Mouse (Mus musculus) hindbrain, embryonic 13.5 days (tissue): ENCODE results near the gene Syt17. TPM values are rescaled to one million over a fixed set of nuclear protein-coding genes. Genes with fewer than 3 reads are reported as not detected.

Experiments used
- ATAC-seq: fragments of 200-750 bp; cut with Nextera tagmentation; 2 replicates; pipeline ENCODE4 v1.8.0; 2017; ENCODE audit warnings: moderate TSS enrichment; ENCODE audit not compliant: low FRiP score
- H3K27ac ChIP-seq: fragments of 300-500 bp; sonication (generic); 2 replicates; pipeline ENCODE4 v1.5.1; 2015; ENCODE audit warnings: inconsistent platforms, mild to moderate bottlenecking, moderate library complexity
- H3K27me3 ChIP-seq: fragments of 300-500 bp; sonication (generic); 2 replicates; pipeline ENCODE4 v1.6.1; 2015; ENCODE audit warnings: mild to moderate bottlenecking, inconsistent platforms
- H3K36me3 ChIP-seq: fragments of 300-500 bp; sonication (generic); 2 replicates; pipeline ENCODE4 v1.6.1; 2015; ENCODE audit warnings: mild to moderate bottlenecking, inconsistent platforms
- H3K4me1 ChIP-seq: fragments of 300-500 bp; sonication (generic); replicated peaks from 2 replicates; pipeline ENCODE4 v1.6.1; 2015; ENCODE audit warnings: inconsistent platforms
- H3K4me2 ChIP-seq: fragments of 300-500 bp; sonication (generic); 2 replicates; pipeline ENCODE4 v1.6.1; 2015; ENCODE audit warnings: inconsistent platforms, mild to moderate bottlenecking, moderate library complexity
- H3K4me3 ChIP-seq: fragments of 300-500 bp; sonication (generic); 2 replicates; pipeline ENCODE4 v1.5.1; 2015; ENCODE audit warnings: mild to moderate bottlenecking, inconsistent platforms
- H3K9ac ChIP-seq: fragments of 300-500 bp; sonication (generic); 2 replicates; pipeline ENCODE4 v1.6.1; 2015; ENCODE audit warnings: mild to moderate bottlenecking, inconsistent platforms
- H3K9me3 ChIP-seq: fragments of 300-500 bp; sonication (generic); 2 replicates; pipeline ENCODE4 v1.6.1; 2016; ENCODE audit warnings: inconsistent platforms
- WGBS: fragments of 180-500 bp; shearing (Covaris S2); methylation state at CpG from one replicate; pipeline ENCODE4 v1.1.7; 2015; 5-methylcytosine and 5-hydroxymethylcytosine counted together
- polyA plus RNA-seq: library from polyadenylated mRNA; unstranded; fragments of >200 nt; fragmentation: Nextera tagmentation; extraction: Ambion mirVana; gene quantifications from 2 replicates; pipeline ENCODE4 v1.2.1, GENCODE M21; 2015

Gene Syt17
- polyA plus RNA-seq, 1 experiment from 2014 or later = 9.4 TPM

- Histone ChIP-seq H3K9me3 (no peaks in the 10 kb centered on the region), H3K9ac (no peak overlapping the region), H3K4me2 (no peak overlapping the region), H3K4me3 (no peak overlapping the region), H3K4me1 (peaks cover 20% of the 10 kb centered on the region), H3K36me3 (no peaks in the 10 kb centered on the region), H3K27me3 (no peaks in the 10 kb centered on the region), H3K27ac (peak overlapping the region; percentile 71)
- 55% methylated on average over 3 of the region's 3 CpGs for WGBS
- peak; percentile 69 for ATAC-seq
These were observed 45.4 kb downstream of the Syt17 start for GRCm38 (mm10) chr7:118402576-118403022.

GRCm38 (mm10) chr7:118401949-118402348, 46.1 kb downstream of the Syt17 start:
- Histone ChIP-seq H3K9ac (peak overlapping the region; percentile 43; the same call in 1 of the 2 replicates), H3K9me3 (no peaks in the 10 kb centered on the region), H3K27ac (peak overlapping the region; percentile 71), H3K4me3 (no peak overlapping the region), H3K4me1 (peaks cover 20% of the 10 kb centered on the region), H3K36me3 (no peaks in the 10 kb centered on the region), H3K4me2 (no peak overlapping the region), H3K27me3 (no peaks in the 10 kb centered on the region)
- ATAC-seq = no peak
- 58% methylated on average over 5 of the region's 5 CpGs for WGBS

- no peak overlapping the region for H3K4me2 ChIP-seq
- no peak for ATAC-seq
- no peak overlapping the region for H3K27ac ChIP-seq
- H3K9me3 ChIP-seq = no peaks in the 10 kb centered on the region
- peaks cover 16% of the 10 kb centered on the region for H3K4me1 ChIP-seq
- no peaks in the 10 kb centered on the region for H3K36me3 ChIP-seq
- no peak overlapping the region for H3K9ac ChIP-seq
- H3K4me3 ChIP-seq = no peak overlapping the region
- 89% methylated on average over 9 of the region's 9 CpGs for WGBS
- no peaks in the 10 kb centered on the region for H3K27me3 ChIP-seq
These were observed 48.3 kb downstream of the Syt17 start for GRCm38 (mm10) chr7:118399764-118400163.

GRCm38 (mm10) chr7:118390705-118391104, 57.3 kb downstream of the Syt17 start:
- Histone ChIP-seq H3K27ac (no peak overlapping the region), H3K36me3 (no peaks in the 10 kb centered on the region), H3K27me3 (no peaks in the 10 kb centered on the region), H3K4me2 (no peak overlapping the region), H3K4me1 (no peaks in the 10 kb centered on the region), H3K9ac (no peak overlapping the region), H3K4me3 (no peak overlapping the region), H3K9me3 (no peaks in the 10 kb centered on the region)
- WGBS = 90% methylated on average over 5 of the region's 5 CpGs
- no peak for ATAC-seq

- H3K9ac ChIP-seq = no peak overlapping the region
- H3K4me2 ChIP-seq = no peak overlapping the region
- WGBS = 89% methylated on average over 5 of the region's 5 CpGs
- ATAC-seq = no peak
- H3K27ac ChIP-seq = no peak overlapping the region
- H3K4me3 ChIP-seq = no peak overlapping the region
- no peaks in the 10 kb centered on the region for H3K4me1 ChIP-seq
- H3K9me3 ChIP-seq = no peaks in the 10 kb centered on the region
- H3K36me3 ChIP-seq = no peaks in the 10 kb centered on the region
- H3K27me3 ChIP-seq = no peaks in the 10 kb centered on the region
These were observed 67.0 kb downstream of the Syt17 start for GRCm38 (mm10) chr7:118380996-118381395.

- 89% methylated on average over 3 of the region's 3 CpGs for WGBS
- Histone ChIP-seq H3K4me3 (no peak overlapping the region), H3K27me3 (no peaks in the 10 kb centered on the region), H3K4me1 (no peaks in the 10 kb centered on the region), H3K9me3 (no peaks in the 10 kb centered on the region), H3K27ac (no peak overlapping the region), H3K4me2 (no peak overlapping the region), H3K36me3 (no peaks in the 10 kb centered on the region), H3K9ac (no peak overlapping the region)
- ATAC-seq = no peak
These were observed 68.0 kb downstream of the Syt17 start for GRCm38 (mm10) chr7:118380056-118380455.

GRCm38 (mm10) chr7:118376590-118376989, 71.4 kb downstream of the Syt17 start:
- no peak overlapping the region for H3K9ac ChIP-seq
- no peak overlapping the region for H3K4me2 ChIP-seq
- H3K9me3 ChIP-seq = no peaks in the 10 kb centered on the region
- no peak for ATAC-seq
- no peak overlapping the region for H3K4me3 ChIP-seq
- no peaks in the 10 kb centered on the region for H3K4me1 ChIP-seq
- no peaks in the 10 kb centered on the region for H3K36me3 ChIP-seq
- H3K27me3 ChIP-seq = no peaks in the 10 kb centered on the region
- no peak overlapping the region for H3K27ac ChIP-seq
- WGBS = 97% methylated on average over 4 of the region's 4 CpGs

GRCm38 (mm10) chr7:118375341-118375740, 72.7 kb downstream of the Syt17 start:
- Histone ChIP-seq H3K4me1 (no peaks in the 10 kb centered on the region), H3K27ac (no peak overlapping the region), H3K4me3 (no peak overlapping the region), H3K27me3 (no peaks in the 10 kb centered on the region), H3K9ac (no peak overlapping the region), H3K4me2 (no peak overlapping the region), H3K9me3 (no peaks in the 10 kb centered on the region), H3K36me3 (no peaks in the 10 kb centered on the region)
- WGBS = 91% methylated on average over 3 of the region's 3 CpGs
- no peak for ATAC-seq

- no peak for ATAC-seq
- no peaks in the 10 kb centered on the region for H3K9me3 ChIP-seq
- H3K36me3 ChIP-seq = no peaks in the 10 kb centered on the region
- H3K27ac ChIP-seq = no peak overlapping the region
- no peak overlapping the region for H3K4me3 ChIP-seq
- no peaks in the 10 kb centered on the region for H3K4me1 ChIP-seq
- no peaks in the 10 kb centered on the region for H3K27me3 ChIP-seq
- WGBS = 94% methylated on average over 5 of the region's 5 CpGs
- H3K4me2 ChIP-seq = no peak overlapping the region
- H3K9ac ChIP-seq = no peak overlapping the region
These were observed 76.7 kb downstream of the Syt17 start for GRCm38 (mm10) chr7:118371361-118371760.

GRCm38 (mm10) chr7:118369705-118370104, 78.3 kb downstream of the Syt17 start:
- H3K9ac ChIP-seq = no peak overlapping the region
- WGBS = 62% methylated on average over 2 of the region's 2 CpGs

GRCm38 (mm10) chr7:118365902-118366301, 82.1 kb downstream of the Syt17 start:
- Histone ChIP-seq H3K27me3 (no peaks in the 10 kb centered on the region), H3K9ac (no peak overlapping the region), H3K4me1 (peaks cover 8% of the 10 kb centered on the region; the same call in 1 of the 2 replicates), H3K4me3 (no peak overlapping the region), H3K36me3 (no peaks in the 10 kb centered on the region), H3K27ac (no peak overlapping the region), H3K4me2 (no peak overlapping the region), H3K9me3 (no peaks in the 10 kb centered on the region)
- ATAC-seq = no peak
- WGBS = 88% methylated on average over 3 of the region's 3 CpGs

More at GRCm38 (mm10) chr7:118369705-118370104, 78.3 kb downstream of the Syt17 start:
- Histone ChIP-seq H3K4me2 (no peak overlapping the region), H3K36me3 (no peaks in the 10 kb centered on the region), H3K27me3 (no peaks in the 10 kb centered on the region), H3K4me3 (no peak overlapping the region), H3K4me1 (peaks cover 3% of the 10 kb centered on the region; the same call in 1 of the 2 replicates), H3K27ac (no peak overlapping the region), H3K9me3 (no peaks in the 10 kb centered on the region)
- no peak for ATAC-seq

GRCm38 (mm10) chr7:118365251-118365650, 82.8 kb downstream of the Syt17 start:
- no peaks in the 10 kb centered on the region for H3K9me3 ChIP-seq
- no peak overlapping the region for H3K4me3 ChIP-seq
- no peak for ATAC-seq
- H3K27ac ChIP-seq = no peak overlapping the region
- H3K9ac ChIP-seq = no peak overlapping the region
- WGBS = 81% methylated on average over 6 of the region's 6 CpGs
- H3K36me3 ChIP-seq = no peaks in the 10 kb centered on the region
- H3K27me3 ChIP-seq = no peaks in the 10 kb centered on the region
- H3K4me1 ChIP-seq = peaks cover 8% of the 10 kb centered on the region; the same call in 1 of the 2 replicates
- H3K4me2 ChIP-seq = no peak overlapping the region

- Histone ChIP-seq H3K4me3 (no peak overlapping the region), H3K4me2 (no peak overlapping the region), H3K9ac (no peak overlapping the region), H3K4me1 (peaks cover 8% of the 10 kb centered on the region; the same call in 1 of the 2 replicates), H3K36me3 (no peaks in the 10 kb centered on the region), H3K27ac (no peak overlapping the region), H3K27me3 (no peaks in the 10 kb centered on the region), H3K9me3 (no peaks in the 10 kb centered on the region)
- 35% methylated on average over 7 of the region's 7 CpGs for WGBS
- no peak for ATAC-seq
These were observed 83.5 kb downstream of the Syt17 start for GRCm38 (mm10) chr7:118364353-118365007.
